Mouse (Mus musculus) macrophage (primary cell): Measurements from ENCODE around the gene Aco2. TPM values are rescaled to one million over a fixed set of nuclear protein-coding genes. Genes with fewer than 3 reads are reported as not detected.

ENCODE experiments used
- H3K27ac ChIP-seq: fragments of 350-480 bp; formaldehyde crosslinking; 2 replicates; pipeline ENCODE4 v1.9.0; 2021
- H3K36me3 ChIP-seq: fragments of 350-480 bp; formaldehyde crosslinking; 2 replicates; pipeline ENCODE4 v1.9.0; 2021; ENCODE audit errors: inconsistent target
- H3K4me3 ChIP-seq: fragments of 350-480 bp; formaldehyde crosslinking; 2 replicates; pipeline ENCODE4 v1.9.0; 2021; ENCODE audit errors: inconsistent target
- H3K79me2 ChIP-seq: fragments of 350-480 bp; formaldehyde crosslinking; 2 replicates; pipeline ENCODE4 v1.9.0; 2021; ENCODE audit errors: inconsistent target
- WGBS: methylation state at CpG from one replicate; pipeline ENCODE4 v1.1.7; 2026; ENCODE audit warnings: inconsistent platforms; ENCODE audit not compliant: missing documents; 5-methylcytosine and 5-hydroxymethylcytosine counted together
- polyA plus RNA-seq: library from polyadenylated mRNA; stranded (reverse); fragments of 250-400 nt; gene quantifications from 3 replicates; pipeline ENCODE4 v1.2.4, GENCODE M21; 2018; ENCODE audit warnings: inconsistent platforms

Aco2 gene
- polyA plus RNA-seq, 1 experiment from 2014 or later: 116 TPM

GRCm38 (mm10) chr15:81879531-81880401, 7.7 kb downstream of the Aco2 start:
- H3K36me3 ChIP-seq: no peaks in the 10 kb centered on the region
- no peak overlapping the region for H3K4me3 ChIP-seq
- H3K27ac ChIP-seq: no peak overlapping the region
- peaks cover 100% of the 10 kb centered on the region for H3K79me2 ChIP-seq
- 98% methylated on average over 5 of the region's 5 CpGs for WGBS

DNA sequence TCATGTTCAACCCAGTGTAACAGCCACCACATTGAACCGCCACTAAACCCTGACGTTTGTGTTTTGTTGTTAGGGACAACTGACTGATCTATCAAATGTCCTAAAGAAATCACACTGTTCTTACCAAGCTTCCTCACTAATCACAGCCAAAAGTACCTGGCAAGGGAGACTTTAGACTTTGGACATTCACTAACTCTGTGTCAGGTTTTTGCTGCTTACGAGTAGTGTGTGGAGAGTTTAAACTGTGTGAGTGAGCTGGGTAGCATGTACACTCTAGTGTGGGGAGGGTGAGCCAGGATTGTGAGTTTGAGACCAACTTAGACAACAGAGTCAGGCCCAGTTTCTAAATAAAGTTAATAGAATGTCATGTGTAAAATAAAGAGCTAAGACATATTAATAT, 10.2 kb downstream of the Aco2 start:
- Histone ChIP-seq H3K79me2 (peaks cover 100% of the 10 kb centered on the region), H3K36me3 (no peaks in the 10 kb centered on the region), H3K4me3 (no peak overlapping the region), H3K27ac (no peak overlapping the region)
- whole genome bisulfite sequencing: 87% methylated on average over 3 of the region's 3 CpGs

- Histone ChIP-seq H3K27ac (no peak overlapping the region), H3K4me3 (no peak overlapping the region), H3K79me2 (peaks cover 92% of the 10 kb centered on the region), H3K36me3 (0 out of 2 replicates have a peak, but pooled peaks cover 11% of the 10 kb centered on the region)
- WGBS: 93% methylated on average over 3 of the region's 3 CpGs
Observed at GRCm38 (mm10) chr15:81885418-81885934, 13.4 kb downstream of the Aco2 start.

GRCm38 (mm10) chr15:81886795-81887550, 14.9 kb downstream of the Aco2 start:
- Histone ChIP-seq H3K27ac (no peak overlapping the region), H3K4me3 (no peak overlapping the region), H3K36me3 (0 out of 2 replicates have a peak, but pooled peaks cover 11% of the 10 kb centered on the region), H3K79me2 (peaks cover 77% of the 10 kb centered on the region)
- 86% methylated on average over 6 of the region's 6 CpGs for WGBS

- 94% methylated on average over 7 of the region's 7 CpGs for WGBS
- no peak overlapping the region for H3K4me3 ChIP-seq
- H3K36me3 ChIP-seq: 0 out of 2 replicates have a peak, but pooled peaks cover 16% of the 10 kb centered on the region
- no peak overlapping the region for H3K27ac ChIP-seq
- peaks cover 55% of the 10 kb centered on the region for H3K79me2 ChIP-seq
Observed at GRCm38 (mm10) chr15:81889175-81889574, 17.1 kb downstream of the Aco2 start.

DNA sequence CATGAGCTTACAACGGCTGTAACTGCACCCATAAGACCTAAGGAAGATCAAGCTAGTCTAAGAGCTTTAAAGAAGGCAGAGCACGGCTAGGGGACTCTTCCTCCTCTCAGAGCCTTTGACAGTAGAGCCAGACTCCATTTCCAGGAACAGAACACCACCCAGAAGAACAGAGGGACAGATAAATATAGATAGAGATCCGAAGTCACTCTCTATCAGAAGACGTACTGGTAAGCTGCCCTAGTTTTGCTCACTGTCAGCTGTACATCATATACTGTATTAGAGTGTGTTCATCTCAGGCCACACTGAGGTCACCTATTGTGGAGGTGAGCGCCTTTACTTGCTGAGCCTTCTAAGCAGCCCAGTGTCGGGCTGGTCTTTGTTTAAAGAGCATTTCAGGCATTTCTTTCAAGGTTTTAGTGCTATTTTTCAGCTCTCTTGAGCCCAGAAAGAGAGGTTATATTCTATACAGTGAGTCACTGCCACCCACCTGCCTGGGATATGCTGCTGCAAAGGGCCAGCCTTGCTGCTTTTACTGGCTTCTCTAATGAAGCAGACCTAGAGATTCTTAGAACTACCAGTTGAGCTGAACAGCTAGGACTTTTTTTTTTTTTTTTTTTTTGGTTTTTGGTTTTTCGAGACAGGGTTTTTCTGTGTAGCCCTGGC, 19.2 kb downstream of the Aco2 start:
- 0 out of 2 replicates have a peak, but pooled peaks cover 30% of the 10 kb centered on the region for H3K36me3 ChIP-seq
- H3K27ac ChIP-seq: no peak overlapping the region
- peaks cover 34% of the 10 kb centered on the region for H3K79me2 ChIP-seq

DNA sequence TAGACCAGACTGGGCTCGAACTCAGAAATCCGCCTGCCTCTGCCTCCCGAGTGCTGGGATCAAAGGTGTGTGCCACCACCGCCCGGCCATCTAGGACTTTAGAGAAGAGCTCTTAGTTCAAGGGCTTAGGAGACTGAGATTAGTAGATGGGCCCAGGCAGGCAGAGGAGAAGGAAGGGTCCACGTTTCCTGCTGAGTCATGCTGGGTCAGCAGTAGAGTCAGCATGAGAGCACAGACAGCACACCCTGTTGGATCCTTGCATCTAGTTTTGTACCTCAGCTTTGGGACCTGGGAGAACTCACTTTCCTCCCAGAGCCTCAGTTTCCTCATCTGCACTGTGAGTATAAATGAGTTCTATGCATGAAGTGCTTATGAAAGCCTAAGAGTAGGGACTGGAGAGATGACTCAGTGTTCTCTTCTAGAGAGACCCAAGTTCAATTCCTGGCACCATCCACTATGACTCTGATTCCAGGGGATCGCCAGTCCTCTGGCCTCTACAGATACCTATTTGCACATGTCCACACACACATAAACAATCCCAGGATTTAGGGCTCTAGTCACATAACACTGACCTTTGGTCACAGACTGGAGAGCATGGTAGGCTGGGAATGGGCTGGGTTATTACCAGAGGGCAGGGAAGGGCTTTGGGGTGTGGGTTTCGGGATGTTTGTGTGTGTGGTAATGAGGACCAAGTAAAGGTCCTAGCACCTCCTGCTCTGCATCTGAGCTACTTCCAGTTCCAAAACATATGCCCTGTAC, 19.9 kb downstream of the Aco2 start:
- Histone ChIP-seq H3K36me3 (0 out of 2 replicates have a peak, but pooled peaks cover 32% of the 10 kb centered on the region), H3K27ac (no peak overlapping the region), H3K79me2 (peaks cover 27% of the 10 kb centered on the region), H3K4me3 (no peak overlapping the region)
- 71% methylated on average over 5 of the region's 8 CpGs for WGBS

More for the DNA sequence above, 19.2 kb downstream of the Aco2 start:
- WGBS: 85% methylated on average over 7 of the region's 7 CpGs
- no peak overlapping the region for H3K4me3 ChIP-seq

GRCm38 (mm10) chr15:81894002-81894401, 21.9 kb downstream of the Aco2 start:
- WGBS: 100% methylated on average over 1 of the region's 1 CpGs
- peaks cover 6% of the 10 kb centered on the region; the same call in 1 of the 2 replicates for H3K79me2 ChIP-seq
- H3K36me3 ChIP-seq: peaks cover 36% of the 10 kb centered on the region
- no peak overlapping the region for H3K4me3 ChIP-seq
- H3K27ac ChIP-seq: no peak overlapping the region

DNA sequence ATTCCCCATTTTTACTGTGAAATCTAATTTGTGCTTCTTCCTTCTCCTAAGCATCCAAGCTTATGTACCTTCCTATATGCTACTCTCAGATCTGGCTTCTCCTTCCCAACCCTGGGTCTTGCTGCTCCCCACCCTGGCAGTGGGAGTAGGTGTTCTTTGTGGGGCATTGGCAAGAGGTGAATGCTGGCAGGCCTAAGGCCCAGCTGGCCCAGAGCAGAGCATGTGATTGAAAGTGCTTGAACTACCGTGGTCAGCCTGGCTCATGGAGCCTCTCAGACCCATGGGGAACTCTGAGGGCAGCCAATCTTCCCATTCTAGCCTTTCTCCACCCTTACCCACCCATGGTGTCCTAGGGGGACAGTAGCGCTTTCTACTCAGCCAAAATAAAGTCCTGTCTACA, 24.3 kb downstream of the Aco2 start:
- Histone ChIP-seq H3K36me3 (peaks cover 54% of the 10 kb centered on the region), H3K79me2 (no peaks in the 10 kb centered on the region), H3K4me3 (no peak overlapping the region), H3K27ac (no peak overlapping the region)
- WGBS: 93% methylated on average over 2 of the region's 2 CpGs

DNA sequence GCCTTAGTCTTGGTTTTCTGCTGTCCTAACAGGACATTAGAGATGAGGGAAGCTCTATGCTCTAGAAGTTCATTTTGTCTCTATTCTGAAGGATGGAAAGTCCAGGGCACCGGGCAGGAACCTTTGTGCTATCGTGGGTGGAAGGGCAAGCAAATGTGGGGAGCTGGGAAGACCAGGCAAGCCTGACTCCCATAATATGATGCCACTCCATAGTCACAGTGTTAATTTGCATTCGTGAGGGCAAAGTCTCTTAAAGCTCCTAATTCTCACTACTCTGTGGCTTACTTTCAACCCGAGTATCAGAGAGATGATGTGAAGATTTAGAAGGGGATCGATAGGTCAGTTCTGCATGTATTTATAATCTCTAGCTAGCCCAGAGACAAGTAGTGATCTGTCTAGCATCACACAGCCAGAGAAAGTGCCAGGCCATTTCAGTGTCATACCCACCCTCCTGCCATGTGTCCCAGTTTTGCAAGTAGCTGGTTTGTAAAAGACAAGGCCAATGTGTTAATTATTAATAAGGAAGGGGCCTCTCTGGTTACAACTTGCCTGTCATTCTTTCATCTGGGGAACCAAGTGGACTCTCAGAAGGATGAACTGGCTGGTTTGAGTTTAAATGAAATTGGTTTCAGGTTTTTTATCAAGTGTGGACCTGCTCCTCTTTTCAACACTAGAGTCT, 25.6 kb downstream of the Aco2 start:
- no peak overlapping the region for H3K27ac ChIP-seq
- no peaks in the 10 kb centered on the region for H3K79me2 ChIP-seq
- H3K36me3 ChIP-seq: peaks cover 59% of the 10 kb centered on the region
- WGBS: 91% methylated on average over 5 of the region's 5 CpGs
- H3K4me3 ChIP-seq: no peak overlapping the region

GRCm38 (mm10) chr15:81898751-81899150, 26.6 kb downstream of the Aco2 start:
- Histone ChIP-seq H3K4me3 (no peak overlapping the region), H3K36me3 (peaks cover 69% of the 10 kb centered on the region), H3K27ac (no peak overlapping the region), H3K79me2 (no peaks in the 10 kb centered on the region)
- WGBS: 86% methylated on average over 2 of the region's 2 CpGs

DNA sequence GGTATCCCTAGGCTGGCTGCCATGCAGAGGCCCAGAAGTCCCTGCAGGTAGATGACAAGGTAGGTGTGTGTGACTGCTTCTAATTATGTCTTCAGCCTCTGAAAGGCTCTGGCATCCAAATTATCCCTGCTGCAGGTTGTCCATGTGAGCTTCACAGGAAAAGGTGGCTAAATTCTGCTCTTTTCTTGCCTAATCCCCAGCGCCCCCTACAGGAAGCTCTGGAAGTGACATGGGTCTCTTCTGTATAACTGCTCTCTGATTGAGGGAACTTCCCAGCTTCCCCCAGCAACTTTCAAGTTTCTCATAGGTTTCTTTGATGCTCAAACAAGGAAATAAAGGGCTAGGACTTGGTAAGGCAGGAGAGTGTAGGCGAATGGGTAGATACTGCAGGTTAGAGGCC, 32.8 kb downstream of the Aco2 start:
- Histone ChIP-seq H3K36me3 (peaks cover 88% of the 10 kb centered on the region), H3K27ac (no peak overlapping the region), H3K79me2 (no peaks in the 10 kb centered on the region), H3K4me3 (no peak overlapping the region)
- 46% methylated on average over 2 of the region's 2 CpGs for WGBS

- Histone ChIP-seq H3K27ac (no peak overlapping the region), H3K79me2 (no peaks in the 10 kb centered on the region), H3K36me3 (peaks cover 92% of the 10 kb centered on the region), H3K4me3 (no peak overlapping the region)
- WGBS: 89% methylated on average over 8 of the region's 8 CpGs
Observed at GRCm38 (mm10) chr15:81907953-81908352, 35.8 kb downstream of the Aco2 start.
